Mouse (Mus musculus): ENCODE results near the gene Tmem176a. TPM values are rescaled to one million over a fixed set of nuclear protein-coding genes. Genes with fewer than 3 reads are reported as not detected.

The Tmem176a gene
- polyA plus RNA-seq, 1 experiment from 2014 or later, result 102 TPM

DNA sequence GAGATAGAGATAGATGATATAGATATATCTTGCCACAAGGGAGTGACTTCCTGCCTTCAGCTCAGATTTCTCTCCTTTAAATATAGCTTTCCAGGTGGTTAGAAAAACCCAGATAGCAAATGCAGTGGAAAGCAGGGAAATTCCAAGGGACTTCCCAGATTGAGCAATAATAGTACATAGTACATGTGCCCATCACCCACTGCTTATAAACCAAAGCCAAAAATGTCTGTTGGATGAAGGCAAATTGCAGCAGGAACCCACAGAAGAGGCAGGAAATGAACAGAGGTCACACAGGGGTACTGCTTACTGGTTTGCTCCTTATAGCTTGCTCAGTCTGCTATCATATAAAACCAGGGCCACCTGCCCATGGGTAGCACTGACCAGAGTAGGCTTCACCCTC lies 11.1 kb upstream of the Tmem176a start:
- no peaks in the 10 kb centered on the region for H3K27me3 ChIP-seq (replicated peaks)
- H3K9ac ChIP-seq, result no peak overlapping the region
- H3K4me2 ChIP-seq, result no peak overlapping the region
- H3K36me3 ChIP-seq, result peaks cover 30% of the 10 kb centered on the region
- no peak overlapping the region for H3K4me3 ChIP-seq
- peaks cover 13% of the 10 kb centered on the region for H3K4me1 ChIP-seq
- H3K9me3 ChIP-seq, result peaks cover 8% of the 10 kb centered on the region; the same call in 1 of the 2 replicates
- ATAC-seq (ENCODE audit: extremely low read depth, insufficient number of reproducible peaks, low FRiP score, low TSS enrichment), result no peak
- H3K27ac ChIP-seq (replicated peaks), result no peak overlapping the region

DNA sequence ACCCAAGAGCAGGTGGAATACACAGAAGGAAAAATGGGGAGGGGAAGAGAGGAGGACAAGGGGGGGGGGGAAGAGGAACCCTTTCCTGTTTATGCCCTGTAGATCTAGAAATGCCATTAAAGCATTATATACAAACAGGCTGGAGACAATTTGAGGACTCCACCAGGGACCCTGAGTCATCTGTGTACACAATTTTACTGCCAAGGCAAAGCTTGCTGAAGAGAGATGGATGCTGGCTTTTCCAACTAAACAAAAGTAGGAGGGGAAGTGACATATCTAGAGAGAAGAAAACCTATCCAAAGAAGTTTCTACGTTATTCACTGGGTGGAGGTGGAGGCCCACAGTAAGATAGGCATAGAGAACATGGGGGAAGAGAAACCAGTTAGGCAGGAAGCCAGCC lies 10.5 kb upstream of the Tmem176a start:
- Histone ChIP-seq H3K4me1 (peaks cover 13% of the 10 kb centered on the region), H3K4me2 (no peak overlapping the region), H3K9me3 (peaks cover 8% of the 10 kb centered on the region; the same call in 1 of the 2 replicates), H3K4me3 (no peak overlapping the region), H3K9ac (no peak overlapping the region), H3K36me3 (peaks cover 36% of the 10 kb centered on the region), H3K27ac (replicated peaks) (no peak overlapping the region), H3K27me3 (replicated peaks) (no peaks in the 10 kb centered on the region)
- ATAC-seq (ENCODE audit: extremely low read depth, insufficient number of reproducible peaks, low FRiP score, low TSS enrichment), result no peak
- 49% methylated on average over 1 of the region's 1 CpGs for WGBS

DNA sequence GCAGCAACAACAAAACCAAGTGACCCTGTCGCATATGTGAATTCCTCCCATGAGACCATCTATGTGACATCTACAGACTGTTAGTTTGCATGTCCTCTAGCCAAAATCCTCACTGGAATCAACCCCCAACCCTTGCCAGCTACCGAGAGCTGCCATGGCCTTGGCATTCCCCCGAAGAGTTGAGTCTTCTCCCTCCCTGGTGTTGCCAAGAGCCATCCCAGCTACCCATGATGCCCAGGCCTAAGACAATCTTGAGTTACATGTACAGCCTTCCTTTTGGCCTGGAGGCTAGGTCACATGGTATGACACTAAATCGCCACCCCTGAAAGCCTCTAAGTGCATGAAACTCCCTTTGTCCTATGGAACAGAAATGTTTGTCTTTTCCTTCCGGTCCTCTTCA lies 9.6 kb upstream of the Tmem176a start:
- Histone ChIP-seq H3K4me3 (no peak overlapping the region), H3K27ac (replicated peaks) (no peak overlapping the region), H3K9ac (no peak overlapping the region), H3K27me3 (replicated peaks) (no peaks in the 10 kb centered on the region), H3K36me3 (peaks cover 45% of the 10 kb centered on the region), H3K9me3 (peaks cover 8% of the 10 kb centered on the region; the same call in 1 of the 2 replicates), H3K4me2 (no peak overlapping the region), H3K4me1 (peaks cover 13% of the 10 kb centered on the region)
- WGBS, result 79% methylated on average over 5 of the region's 5 CpGs
- no peak for ATAC-seq (ENCODE audit: extremely low read depth, insufficient number of reproducible peaks, low FRiP score, low TSS enrichment)

DNA sequence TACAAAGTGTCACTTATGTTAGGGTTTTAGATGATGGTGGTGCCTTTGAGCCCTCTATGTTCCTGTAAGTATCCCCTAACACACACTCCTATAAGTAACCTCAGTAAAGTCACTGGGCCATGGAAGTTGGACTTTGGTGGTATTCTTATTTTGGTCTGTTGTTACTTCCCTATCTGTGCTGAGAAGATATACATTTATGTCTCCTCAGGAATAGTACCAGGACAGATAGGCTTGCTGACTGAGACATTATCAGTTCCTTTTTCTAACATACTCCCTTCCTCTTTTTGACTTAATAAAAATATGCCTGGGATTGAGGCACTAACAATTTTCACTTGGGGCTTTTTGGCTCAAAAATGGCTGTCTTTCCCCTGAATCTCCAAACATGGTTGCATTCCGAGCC lies 8.3 kb upstream of the Tmem176a start:
- no peak overlapping the region for H3K9ac ChIP-seq
- H3K4me1 ChIP-seq, result peaks cover 13% of the 10 kb centered on the region
- H3K9me3 ChIP-seq, result peaks cover 8% of the 10 kb centered on the region; the same call in 1 of the 2 replicates
- no peaks in the 10 kb centered on the region for H3K27me3 ChIP-seq (replicated peaks)
- WGBS, result 81% methylated on average over 1 of the region's 1 CpGs
- H3K4me3 ChIP-seq, result no peak overlapping the region
- H3K36me3 ChIP-seq, result peaks cover 58% of the 10 kb centered on the region
- no peak overlapping the region for H3K4me2 ChIP-seq
- no peak for ATAC-seq (ENCODE audit: extremely low read depth, insufficient number of reproducible peaks, low FRiP score, low TSS enrichment)
- no peak overlapping the region for H3K27ac ChIP-seq (replicated peaks)

DNA sequence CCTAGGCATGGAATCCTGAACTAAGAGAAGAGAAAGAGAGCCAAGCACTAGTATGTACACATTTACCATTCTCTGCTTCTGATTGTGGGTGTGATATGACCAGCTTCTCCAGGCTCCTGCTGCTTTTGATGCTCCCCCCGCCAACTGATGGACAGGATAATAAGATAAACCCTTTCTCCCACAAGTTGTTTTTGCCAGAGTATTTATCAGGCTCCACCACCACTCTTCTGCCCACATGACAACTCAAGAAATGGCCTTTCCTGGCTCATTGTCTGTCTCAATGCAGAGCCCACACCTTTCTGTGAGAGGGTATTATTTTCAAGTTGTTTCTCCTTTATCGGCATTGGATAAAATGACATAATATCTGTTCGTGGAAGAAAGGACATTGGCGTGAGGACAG lies 7.2 kb upstream of the Tmem176a start:
- Histone ChIP-seq H3K4me1 (peaks cover 20% of the 10 kb centered on the region), H3K27ac (replicated peaks) (no peak overlapping the region), H3K4me3 (no peak overlapping the region), H3K4me2 (no peak overlapping the region), H3K9ac (no peak overlapping the region), H3K27me3 (replicated peaks) (no peaks in the 10 kb centered on the region), H3K36me3 (peaks cover 69% of the 10 kb centered on the region), H3K9me3 (peaks cover 8% of the 10 kb centered on the region; the same call in 1 of the 2 replicates)
- 81% methylated on average over 4 of the region's 4 CpGs for WGBS
- ATAC-seq (ENCODE audit: extremely low read depth, insufficient number of reproducible peaks, low FRiP score, low TSS enrichment), result no peak

DNA sequence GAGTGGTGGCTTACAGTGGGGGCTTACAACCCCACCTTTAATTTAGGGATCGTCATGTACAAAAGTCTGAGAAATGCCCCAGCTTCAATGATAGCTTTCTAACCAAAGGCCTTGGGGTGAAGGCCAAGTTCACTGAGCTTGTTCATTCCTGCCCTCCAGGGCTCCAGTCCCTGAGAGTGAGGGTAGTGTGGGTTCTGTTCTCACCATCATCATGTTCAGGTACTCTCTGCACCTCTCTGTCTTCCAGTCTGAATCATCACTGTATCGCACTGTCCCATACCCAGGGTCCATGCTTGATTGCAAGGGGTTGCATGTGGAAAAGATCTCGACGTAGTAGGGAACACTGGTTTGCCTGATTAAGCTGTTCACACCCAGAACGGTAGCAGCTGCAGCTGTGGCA lies 5.5 kb upstream of the Tmem176a start:
- Histone ChIP-seq H3K9me3 (peaks cover 8% of the 10 kb centered on the region; the same call in 1 of the 2 replicates), H3K36me3 (peaks cover 70% of the 10 kb centered on the region), H3K9ac (no peak overlapping the region), H3K4me1 (peaks cover 25% of the 10 kb centered on the region), H3K4me3 (no peak overlapping the region), H3K27me3 (replicated peaks) (no peaks in the 10 kb centered on the region), H3K4me2 (no peak overlapping the region), H3K27ac (replicated peaks) (no peak overlapping the region)
- 73% methylated on average over 5 of the region's 5 CpGs for WGBS
- ATAC-seq (ENCODE audit: extremely low read depth, insufficient number of reproducible peaks, low FRiP score, low TSS enrichment), result no peak

DNA sequence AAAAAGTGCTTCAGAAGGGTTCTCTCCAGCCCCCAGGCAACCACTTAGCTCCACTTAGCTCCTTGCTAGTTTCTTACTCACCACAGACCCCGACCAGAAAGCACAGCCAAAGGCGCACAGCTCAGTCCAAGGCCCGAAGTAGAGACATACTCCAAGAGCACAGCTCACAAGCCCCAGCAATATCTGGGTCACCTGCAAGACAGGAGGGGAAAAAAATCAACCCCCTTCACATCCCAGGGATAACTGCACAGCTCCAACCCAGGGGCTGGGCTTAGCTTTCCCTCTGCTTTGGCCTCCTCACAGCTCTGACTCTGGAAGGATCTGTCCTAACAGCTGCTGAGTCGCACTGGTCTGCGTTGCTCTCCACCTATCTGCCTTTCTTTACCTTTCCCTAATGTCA lies 4.6 kb upstream of the Tmem176a start:
- Histone ChIP-seq H3K4me3 (no peak overlapping the region), H3K36me3 (peaks cover 70% of the 10 kb centered on the region), H3K27me3 (replicated peaks) (no peaks in the 10 kb centered on the region), H3K4me1 (peaks cover 30% of the 10 kb centered on the region), H3K9ac (no peak overlapping the region), H3K4me2 (no peak overlapping the region), H3K27ac (replicated peaks) (no peak overlapping the region), H3K9me3 (peaks cover 8% of the 10 kb centered on the region; the same call in 1 of the 2 replicates)
- no peak for ATAC-seq (ENCODE audit: extremely low read depth, insufficient number of reproducible peaks, low FRiP score, low TSS enrichment)
- WGBS, result 69% methylated on average over 5 of the region's 5 CpGs

DNA sequence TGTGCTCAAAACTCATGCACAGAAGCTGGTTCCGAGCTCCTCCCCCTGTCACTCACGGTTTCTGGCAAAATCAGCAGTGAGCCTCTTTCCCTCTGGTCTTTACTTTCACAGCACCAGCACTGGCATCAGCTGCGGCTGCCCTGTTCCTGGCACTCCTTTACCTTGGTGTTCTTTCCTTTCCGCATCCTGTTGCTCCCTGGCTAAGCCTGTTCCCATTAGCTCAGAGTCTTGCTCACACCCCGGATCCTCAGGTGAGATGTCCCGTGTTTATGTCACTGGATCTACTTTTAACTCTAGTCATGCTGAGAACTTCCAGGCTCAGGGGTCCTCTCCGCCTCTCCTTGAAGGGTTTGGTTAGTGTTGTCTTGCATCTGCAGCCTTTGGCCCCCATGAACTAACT lies 3.2 kb upstream of the Tmem176a start:
- Histone ChIP-seq H3K27me3 (replicated peaks) (no peaks in the 10 kb centered on the region), H3K36me3 (peaks cover 65% of the 10 kb centered on the region), H3K4me3 (no peak overlapping the region), H3K4me2 (no peak overlapping the region), H3K4me1 (peaks cover 41% of the 10 kb centered on the region), H3K27ac (replicated peaks) (no peak overlapping the region), H3K9ac (no peak overlapping the region), H3K9me3 (no peaks in the 10 kb centered on the region)
- WGBS, result 74% methylated on average over 7 of the region's 7 CpGs
- ATAC-seq (ENCODE audit: extremely low read depth, insufficient number of reproducible peaks, low FRiP score, low TSS enrichment), result no peak

DNA sequence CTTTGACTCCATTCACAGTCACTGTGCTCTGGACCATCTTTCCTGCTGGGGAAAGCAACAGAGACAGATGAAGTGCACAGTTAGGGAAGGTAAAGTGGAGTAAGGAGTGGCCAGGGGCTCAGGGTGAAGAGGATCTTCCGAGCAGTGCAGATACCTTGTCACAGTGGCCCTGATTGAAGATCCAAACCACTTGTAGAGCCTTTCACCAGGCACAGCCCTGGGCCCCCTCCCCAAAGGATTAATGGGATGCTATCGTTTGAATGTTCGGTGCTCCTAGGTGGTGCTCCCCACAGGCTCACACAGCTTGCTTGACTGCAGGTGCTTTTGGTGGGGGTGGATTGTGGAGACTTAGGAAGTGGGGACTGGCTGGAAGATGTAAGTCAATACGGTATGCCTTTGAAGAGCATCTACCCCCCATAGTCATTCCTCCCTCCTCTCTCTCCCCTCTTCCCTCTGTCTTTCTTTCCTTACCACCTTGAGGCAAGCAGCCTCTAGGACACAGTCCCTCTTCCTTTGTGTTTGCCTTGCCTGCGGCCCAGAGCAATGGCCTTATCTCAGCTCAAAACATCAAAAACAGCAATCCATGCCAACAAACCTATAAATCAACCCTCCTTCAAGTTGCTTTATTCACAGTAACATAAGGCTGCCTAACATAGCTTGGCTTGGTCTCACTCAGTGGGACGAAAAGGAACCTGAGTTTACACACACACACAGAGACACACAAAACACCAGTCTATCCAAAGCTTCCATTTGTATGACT lies 2.2 kb upstream of the Tmem176a start:
- 64% methylated on average over 6 of the region's 6 CpGs for WGBS
- 0 out of 2 replicates have a peak overlapping the region, but pooled peaks have one; percentile 19 for H3K9ac ChIP-seq
- peaks cover 65% of the 10 kb centered on the region for H3K36me3 ChIP-seq
- peak overlapping the region; percentile 64; the same call in 1 of the 2 replicates for H3K4me3 ChIP-seq
- no peak for ATAC-seq (ENCODE audit: extremely low read depth, insufficient number of reproducible peaks, low FRiP score, low TSS enrichment)
- no peaks in the 10 kb centered on the region for H3K27me3 ChIP-seq (replicated peaks)
- no peak overlapping the region for H3K27ac ChIP-seq (replicated peaks)
- H3K9me3 ChIP-seq, result no peaks in the 10 kb centered on the region
- H3K4me2 ChIP-seq, result peak overlapping the region; percentile 80
- H3K4me1 ChIP-seq, result peaks cover 45% of the 10 kb centered on the region

DNA sequence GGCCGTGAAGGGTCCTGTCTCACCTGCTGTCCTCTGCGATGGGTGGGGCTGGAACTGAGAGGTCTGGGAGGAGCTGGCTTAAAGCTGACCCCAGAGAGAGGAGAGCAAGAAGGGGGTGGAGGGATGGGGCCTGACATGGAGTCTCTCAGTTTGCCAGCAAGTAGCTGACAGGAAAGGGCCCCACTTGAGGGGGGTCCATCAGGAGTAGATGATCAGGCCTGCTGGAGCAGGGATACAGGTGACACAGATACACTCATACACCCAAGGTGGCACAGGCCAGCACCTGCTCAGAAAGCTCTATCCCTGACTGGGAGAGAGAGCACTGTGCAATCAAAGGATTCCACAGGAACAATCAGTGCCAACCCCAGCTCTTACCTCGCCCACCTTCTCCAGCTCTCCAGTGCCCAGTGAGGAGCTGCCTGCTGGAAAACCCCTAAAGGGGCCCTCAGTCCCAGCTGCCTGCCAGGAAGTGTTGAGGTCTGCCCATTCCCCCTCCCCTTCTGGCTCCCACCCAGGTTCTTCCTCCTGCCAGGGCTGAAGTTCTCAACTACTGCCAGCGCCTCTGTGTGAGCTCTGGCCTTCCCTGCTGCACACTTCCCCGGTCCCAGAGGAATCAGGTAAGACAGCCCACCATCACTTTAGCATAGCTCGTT lies 380 bp downstream of the Tmem176a start, which contains the start of gene Tmem176b:
Gene Tmem176b, minus strand, starts transcription at position 524 of the 653 bp plus-strand sequence.
- Histone ChIP-seq H3K4me1 (peaks cover 45% of the 10 kb centered on the region), H3K27ac (replicated peaks) (peak within 1 kb of the TSS; percentile 96), H3K9me3 (no peaks in the 10 kb centered on the region), H3K9ac (peak within 1 kb of the TSS; percentile 83), H3K27me3 (replicated peaks) (no peaks in the 10 kb centered on the region), H3K36me3 (peaks cover 64% of the 10 kb centered on the region), H3K4me2 (peak within 1 kb of the TSS; percentile 80), H3K4me3 (peak within 1 kb of the TSS; percentile 64)
- 4% methylated on average over 6 of the region's 6 CpGs for WGBS
- ATAC-seq (ENCODE audit: extremely low read depth, insufficient number of reproducible peaks, low FRiP score, low TSS enrichment), result peak; percentile 84

DNA sequence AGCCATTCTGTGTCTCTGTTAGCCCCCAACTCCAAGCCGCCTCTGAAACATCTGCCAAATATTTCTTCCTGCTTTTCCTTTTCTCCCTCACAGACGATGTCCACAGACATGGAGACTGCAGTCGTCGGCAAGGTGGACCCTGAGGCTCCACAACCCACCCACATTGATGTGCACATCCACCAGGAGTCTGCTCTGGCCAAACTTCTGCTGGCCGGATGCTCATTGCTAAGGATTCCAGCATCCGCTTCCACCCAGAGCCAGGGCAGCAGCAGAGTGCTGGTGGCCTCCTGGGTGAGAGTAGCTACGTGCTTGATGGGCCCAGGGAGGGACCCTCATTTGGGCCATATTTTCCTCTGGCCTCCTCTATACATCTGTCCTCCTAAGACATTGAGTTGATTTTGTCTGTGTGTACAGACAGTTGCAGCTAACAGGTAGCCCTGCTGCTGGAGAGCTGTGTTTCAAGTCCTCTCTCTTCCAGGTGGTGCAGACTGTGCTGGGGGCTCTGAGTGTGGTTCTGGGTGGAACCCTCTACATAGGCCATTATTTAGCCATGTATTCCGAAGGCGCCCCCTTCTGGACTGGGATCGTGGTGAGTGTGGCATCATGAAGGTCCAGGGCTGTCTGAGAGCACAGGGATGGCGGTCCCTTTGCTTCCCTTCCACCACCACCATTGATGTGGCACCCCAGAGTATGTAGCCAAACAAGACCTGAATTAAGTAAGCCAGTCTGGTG lies 1.6 kb downstream of the Tmem176a start:
- no peaks in the 10 kb centered on the region for H3K27me3 ChIP-seq (replicated peaks)
- 56% methylated on average over 11 of the region's 11 CpGs for WGBS
- ATAC-seq (ENCODE audit: extremely low read depth, insufficient number of reproducible peaks, low FRiP score, low TSS enrichment), result no peak
- peaks cover 52% of the 10 kb centered on the region for H3K36me3 ChIP-seq
- H3K9me3 ChIP-seq, result no peaks in the 10 kb centered on the region
- peak overlapping the region; percentile 96 for H3K27ac ChIP-seq (replicated peaks)
- peak overlapping the region; percentile 80 for H3K4me2 ChIP-seq
- H3K4me3 ChIP-seq, result peak overlapping the region; percentile 64
- peak overlapping the region; percentile 83 for H3K9ac ChIP-seq
- peaks cover 45% of the 10 kb centered on the region for H3K4me1 ChIP-seq

All from heart, embryonic 13.5 days (tissue).